Comparison of ENCODE assay signal across 9 mouse cellular contexts in the genomic region with DNA sequence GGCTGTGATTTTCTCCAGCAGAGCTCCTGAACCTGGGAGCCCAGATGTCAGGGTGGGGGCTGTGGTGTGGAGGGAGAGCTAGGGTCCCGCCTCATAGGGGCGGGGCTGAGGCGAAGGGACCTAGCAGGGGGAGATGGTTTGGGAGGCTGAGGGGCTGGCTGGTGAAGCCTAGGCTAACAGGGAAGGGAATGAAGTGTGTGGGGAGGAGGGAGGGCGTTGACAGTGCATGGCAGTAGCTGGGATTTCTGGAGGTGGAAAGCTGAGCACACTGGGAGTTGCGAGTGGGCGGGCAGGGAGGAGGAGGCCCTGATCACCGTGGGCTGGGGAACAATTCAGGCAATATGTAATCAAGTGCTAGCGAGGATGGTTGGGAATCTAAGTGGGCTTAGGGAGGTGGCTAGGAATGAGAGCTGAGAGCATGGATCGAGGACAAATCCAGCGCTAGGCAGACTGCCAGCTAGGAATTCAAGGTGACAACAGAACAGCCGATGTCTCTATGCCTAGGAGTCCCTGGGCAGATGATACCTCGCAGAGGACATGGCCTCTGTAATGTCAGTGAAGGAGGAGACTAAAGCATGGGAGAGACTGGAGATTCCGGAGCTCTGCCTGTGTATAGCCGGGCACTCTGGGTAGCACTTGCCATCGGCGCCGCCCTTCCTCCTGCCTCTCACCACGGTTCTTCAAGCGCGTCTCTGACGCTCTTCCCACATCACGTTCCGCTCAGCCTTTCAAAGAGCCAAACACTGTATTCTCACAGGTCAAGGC. TPM values are rescaled to one million over a fixed set of nuclear protein-coding genes. Genes with fewer than 3 reads are reported as not detected.
DNase-seq lines count a peak whose midpoint lies in the region; ATAC-seq and TF ChIP-seq lines count a peak whose summit lies in the region.
"Had no signal": no experiment of that assay in that cellular context is flagged by ENCODE, and none has a peak within 500 bp of the region (broad histone marks: within the 10 kb centered on the region; RNA-seq: fewer than 3 reads in every experiment).

No protein-coding gene starts in this region.

- H3K27me3 ChIP-seq in intestine, embryonic 16.5 days (replicated peaks; ENCODE audit: control insufficient read depth, insufficient read depth, low read length) = no peaks in the 10 kb centered on the region
- H3K27me3 ChIP-seq in limb, embryonic 13.5 days = peaks cover 34% of the 10 kb centered on the region
- H3K27me3 ChIP-seq in midbrain, embryonic 12.5 days = peaks cover 36% of the 10 kb centered on the region
- H3K27me3 ChIP-seq in small intestine, adult 2 months (ENCODE audit: control insufficient read depth, insufficient read depth, low read length) = no peaks in the 10 kb centered on the region
- H3K27me3 ChIP-seq: CH12.LX had no signal

- peak overlapping the region; percentile 41 for H3K9ac ChIP-seq in intestine, embryonic 16.5 days (ENCODE audit: low read depth, low read length)
- H3K9ac ChIP-seq in limb, embryonic 13.5 days = peak overlapping the region; percentile 60
- H3K9ac ChIP-seq in midbrain, embryonic 12.5 days (replicated peaks) = peak overlapping the region; percentile 29; the same call in 1 of the 2 replicates

- TF ChIP-seq CTCF in small intestine, adult 2 months (IDR thresholded peaks at IDR 0.05; ENCODE audit: extremely low read depth, insufficient read length, insufficient replicate concordance, low read depth, low read length) = no peak

- 2% methylated on average over 23 of the region's 23 CpGs for WGBS in intestine, embryonic 16.5 days
- WGBS in limb, embryonic 13.5 days = 1% methylated on average over 23 of the region's 23 CpGs
- WGBS in midbrain, embryonic 12.5 days = under 1% methylated on average over 23 of the region's 23 CpGs
- 3% methylated on average over 23 of the region's 23 CpGs for WGBS in small intestine, adult 2 months

- ATAC-seq in intestine, embryonic 16.5 days = peak; percentile 67
- peak; percentile 84 for ATAC-seq in limb, embryonic 13.5 days (ENCODE audit: low FRiP score, low read depth)
- peak; percentile 73 for ATAC-seq in midbrain, embryonic 12.5 days (ENCODE audit: low FRiP score, low read depth)

- intact Hi-C loops in gastrocnemius, postnatal 14 days (cut with DNase I; ENCODE audit: low total_unique reads) = no loop called here

- TF ChIP-seq POLR2A in small intestine, adult 2 months (IDR thresholded peaks at IDR 0.05; ENCODE audit: low read depth, low read length) = no peak

- H3K9me3 ChIP-seq in intestine, embryonic 16.5 days (ENCODE audit: control insufficient read depth, low read length) = no peaks in the 10 kb centered on the region
- no peaks in the 10 kb centered on the region for H3K9me3 ChIP-seq in limb, embryonic 13.5 days
- H3K9me3 ChIP-seq in midbrain, embryonic 12.5 days = no peaks in the 10 kb centered on the region

- no peak overlapping the region for H3K27ac ChIP-seq in intestine, embryonic 16.5 days (ENCODE audit: low read length)
- peak overlapping the region; percentile 0; the same call in 1 of the 2 replicates for H3K27ac ChIP-seq in limb, embryonic 13.5 days
- H3K27ac ChIP-seq in midbrain, embryonic 12.5 days (replicated peaks) = no peak overlapping the region
- peak overlapping the region; percentile 33 for H3K27ac ChIP-seq in small intestine, adult 2 months (ENCODE audit: insufficient read depth, low read depth, low read length)

- DNase-seq in ovary, adult 18-20 months (ENCODE audit: low spot score) = peak; percentile 49
- no peak for DNase-seq in ovary, postnatal 14 days (ENCODE audit: low spot score)
- peak; percentile 70 for DNase-seq in embryo, embryonic 10 days (ENCODE audit: low spot score)
- peak; percentile 42 for DNase-seq in gastrocnemius, postnatal 14 days

- peaks cover 29% of the 10 kb centered on the region for H3K4me1 ChIP-seq in intestine, embryonic 16.5 days (ENCODE audit: control insufficient read depth, insufficient read depth, low read length)
- H3K4me1 ChIP-seq in limb, embryonic 13.5 days = peaks cover 30% of the 10 kb centered on the region
- H3K4me1 ChIP-seq in midbrain, embryonic 12.5 days = peaks cover 15% of the 10 kb centered on the region
- H3K4me1 ChIP-seq in small intestine, adult 2 months (ENCODE audit: control insufficient read depth, insufficient read depth, insufficient read length, low read length) = peaks cover 23% of the 10 kb centered on the region

- peak overlapping the region; percentile 38 for H3K4me3 ChIP-seq in intestine, embryonic 16.5 days (ENCODE audit: low read length)
- H3K4me3 ChIP-seq in limb, embryonic 13.5 days = peak overlapping the region; percentile 40
- peak overlapping the region; percentile 33 for H3K4me3 ChIP-seq in midbrain, embryonic 12.5 days
- H3K4me3 ChIP-seq in small intestine, adult 2 months (ENCODE audit: low read depth, low read length) = peak overlapping the region; percentile 53

- peak overlapping the region; percentile 57 for H3K4me2 ChIP-seq in intestine, embryonic 16.5 days (ENCODE audit: low read depth, low read length)
- peak overlapping the region; percentile 76 for H3K4me2 ChIP-seq in limb, embryonic 13.5 days (replicated peaks)
- peak overlapping the region; percentile 68 for H3K4me2 ChIP-seq in midbrain, embryonic 12.5 days (replicated peaks)

- H3K36me3 ChIP-seq in intestine, embryonic 16.5 days (ENCODE audit: control insufficient read depth, insufficient read depth, low read length) = no peaks in the 10 kb centered on the region
- no peaks in the 10 kb centered on the region for H3K36me3 ChIP-seq in limb, embryonic 13.5 days
- H3K36me3 ChIP-seq in midbrain, embryonic 12.5 days = no peaks in the 10 kb centered on the region
- H3K36me3 ChIP-seq in small intestine, adult 2 months (ENCODE audit: control insufficient read depth, insufficient read depth, low read length) = no peaks in the 10 kb centered on the region

RNA-seq across cellular contexts. Expression of a gene that starts 27.2 kb away (rescaled TPM):
- total RNA-seq in gastrocnemius, postnatal 14 days (2021) = 100 to 1,000 TPM; 175 to 251 TPM
- 1,041 and 1,116 TPM in 2 replicates for polyA plus RNA-seq in intestine, embryonic 16.5 days (2015; fragmentation: Nextera tagmentation; extraction: Ambion mirVana)
- polyA plus RNA-seq in limb, embryonic 13.5 days (2015; fragmentation: Nextera tagmentation; extraction: Ambion mirVana) = 943 and 968 TPM in 2 replicates
- polyA plus RNA-seq in midbrain, embryonic 12.5 days (2016; fragmentation: Nextera tagmentation; extraction: Ambion mirVana) = 1,064 and 1,134 TPM in 2 replicates
- polyA plus RNA-seq in small intestine, adult 2 months (2012; rRNA removed) = 7.3 and 22.8 TPM in 2 replicates

RNA-seq across cellular contexts. Expression of a gene that starts 46.4 kb away (rescaled TPM):
- total RNA-seq in gastrocnemius, postnatal 14 days (2021) = not detected
- not detected in 2 replicates for polyA plus RNA-seq in intestine, embryonic 16.5 days (2015; fragmentation: Nextera tagmentation; extraction: Ambion mirVana)
- not detected in 2 replicates for polyA plus RNA-seq in limb, embryonic 13.5 days (2015; fragmentation: Nextera tagmentation; extraction: Ambion mirVana)
- polyA plus RNA-seq in midbrain, embryonic 12.5 days (2016; fragmentation: Nextera tagmentation; extraction: Ambion mirVana) = not detected in 2 replicates
- polyA plus RNA-seq in small intestine, adult 2 months (2012; rRNA removed) = not detected in 2 replicates
- total RNA-seq: CH12.LX had no signal

Comparison
In these comparisons a context has a peak if more than half of its experiments do, and no peak if none do; other contexts are left out.
1. H3K27ac ChIP-seq: peak in limb, embryonic 13.5 days (single experiment) and small intestine, adult 2 months (single experiment); none in intestine, embryonic 16.5 days (single experiment) and midbrain, embryonic 12.5 days (single experiment).
2. RNA of a gene that starts 27.2 kb away (polyA plus RNA-seq): 1,041 to 1,116 TPM in intestine, embryonic 16.5 days, 1,064 to 1,134 TPM in midbrain, embryonic 12.5 days and 943 to 968 TPM in limb, embryonic 13.5 days; 7.3 to 22.8 TPM in small intestine, adult 2 months; every median in the first group is over 10 times any median in the second.
3. Peak in every context shown above with its lines, with median percentiles within 50 percentile points of each other: ATAC-seq, H3K4me2 ChIP-seq, H3K4me3 ChIP-seq and H3K9ac ChIP-seq.